Mouse (Mus musculus): Measurements from ENCODE around the gene Pced1b. TPM values are rescaled to one million over a fixed set of nuclear protein-coding genes. Genes with fewer than 3 reads are reported as not detected.

Gene Pced1b
- polyA plus RNA-seq, 1 experiment from 2014 or later, result 2.2 TPM

- Histone ChIP-seq H3K4me2 (replicated peaks) (no peak overlapping the region), H3K27ac (replicated peaks) (no peak overlapping the region), H3K36me3 (no peaks in the 10 kb centered on the region), H3K9ac (no peak overlapping the region), H3K4me1 (no peaks in the 10 kb centered on the region), H3K4me3 (replicated peaks) (no peak overlapping the region), H3K27me3 (no peaks in the 10 kb centered on the region), H3K9me3 (replicated peaks) (no peaks in the 10 kb centered on the region)
- 84% methylated on average over 12 of the region's 12 CpGs for WGBS
- ATAC-seq (ENCODE audit: insufficient number of reproducible peaks, low FRiP score, low TSS enrichment, low read depth), result no peak
Measured at GRCm38 (mm10) chr15:97429201-97429900, 182.4 kb downstream of the Pced1b start.

- H3K36me3 ChIP-seq, result no peaks in the 10 kb centered on the region
- no peak overlapping the region for H3K9ac ChIP-seq
- H3K9me3 ChIP-seq (replicated peaks), result no peaks in the 10 kb centered on the region
- H3K27ac ChIP-seq (replicated peaks), result no peak overlapping the region
- no peak overlapping the region for H3K4me2 ChIP-seq (replicated peaks)
- no peak for ATAC-seq (ENCODE audit: insufficient number of reproducible peaks, low FRiP score, low TSS enrichment, low read depth)
- H3K4me1 ChIP-seq, result no peaks in the 10 kb centered on the region
- H3K27me3 ChIP-seq, result no peaks in the 10 kb centered on the region
- no peak overlapping the region for H3K4me3 ChIP-seq (replicated peaks)
- 86% methylated on average over 6 of the region's 6 CpGs for WGBS
Measured at GRCm38 (mm10) chr15:97431533-97431932, 184.6 kb downstream of the Pced1b start.

DNA sequence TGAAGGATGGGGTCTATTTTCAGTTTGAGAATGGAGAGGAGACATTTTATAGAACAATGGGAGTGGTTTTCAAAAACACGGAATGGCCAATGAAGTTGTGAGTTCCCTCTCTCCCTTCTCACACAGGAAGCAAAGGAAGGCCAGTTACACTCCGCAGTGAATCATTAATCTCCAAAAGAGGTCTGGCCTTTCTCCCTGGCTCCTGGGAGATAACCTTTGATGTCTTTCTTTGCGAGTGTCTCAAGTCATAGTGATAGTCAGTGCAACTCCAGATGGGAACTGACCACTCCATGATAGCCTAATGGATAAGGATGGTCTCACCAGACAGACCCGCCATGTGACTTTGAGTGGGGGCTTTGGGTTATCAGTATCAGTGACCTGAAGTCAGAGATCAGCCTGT is 185.3 kb downstream of the Pced1b start:
- WGBS, result 66% methylated on average over 4 of the region's 4 CpGs
- no peak for ATAC-seq (ENCODE audit: insufficient number of reproducible peaks, low FRiP score, low TSS enrichment, low read depth)
- no peaks in the 10 kb centered on the region for H3K4me1 ChIP-seq

More for the DNA sequence above, 185.3 kb downstream of the Pced1b start:
- Histone ChIP-seq H3K27ac (replicated peaks) (no peak overlapping the region), H3K9me3 (replicated peaks) (no peaks in the 10 kb centered on the region), H3K27me3 (no peaks in the 10 kb centered on the region), H3K4me2 (replicated peaks) (no peak overlapping the region), H3K36me3 (no peaks in the 10 kb centered on the region), H3K4me3 (replicated peaks) (no peak overlapping the region), H3K9ac (no peak overlapping the region)

Other genes with a start within 250 kb of the Pced1b start
- gene Slc38a4, start 191.2 kb upstream of the Pced1b start, polyA plus RNA-seq (2015; fragmentation: Nextera tagmentation; extraction: Ambion mirVana), result 54.7 and 56.1 TPM in 2 replicates
- gene Amigo2, start 180 bp downstream of the Pced1b start, polyA plus RNA-seq (2015; fragmentation: Nextera tagmentation; extraction: Ambion mirVana), result 4.0 and 4.7 TPM in 2 replicates